Mouse (Mus musculus): ENCODE data around the gene Kif23.

DNA sequence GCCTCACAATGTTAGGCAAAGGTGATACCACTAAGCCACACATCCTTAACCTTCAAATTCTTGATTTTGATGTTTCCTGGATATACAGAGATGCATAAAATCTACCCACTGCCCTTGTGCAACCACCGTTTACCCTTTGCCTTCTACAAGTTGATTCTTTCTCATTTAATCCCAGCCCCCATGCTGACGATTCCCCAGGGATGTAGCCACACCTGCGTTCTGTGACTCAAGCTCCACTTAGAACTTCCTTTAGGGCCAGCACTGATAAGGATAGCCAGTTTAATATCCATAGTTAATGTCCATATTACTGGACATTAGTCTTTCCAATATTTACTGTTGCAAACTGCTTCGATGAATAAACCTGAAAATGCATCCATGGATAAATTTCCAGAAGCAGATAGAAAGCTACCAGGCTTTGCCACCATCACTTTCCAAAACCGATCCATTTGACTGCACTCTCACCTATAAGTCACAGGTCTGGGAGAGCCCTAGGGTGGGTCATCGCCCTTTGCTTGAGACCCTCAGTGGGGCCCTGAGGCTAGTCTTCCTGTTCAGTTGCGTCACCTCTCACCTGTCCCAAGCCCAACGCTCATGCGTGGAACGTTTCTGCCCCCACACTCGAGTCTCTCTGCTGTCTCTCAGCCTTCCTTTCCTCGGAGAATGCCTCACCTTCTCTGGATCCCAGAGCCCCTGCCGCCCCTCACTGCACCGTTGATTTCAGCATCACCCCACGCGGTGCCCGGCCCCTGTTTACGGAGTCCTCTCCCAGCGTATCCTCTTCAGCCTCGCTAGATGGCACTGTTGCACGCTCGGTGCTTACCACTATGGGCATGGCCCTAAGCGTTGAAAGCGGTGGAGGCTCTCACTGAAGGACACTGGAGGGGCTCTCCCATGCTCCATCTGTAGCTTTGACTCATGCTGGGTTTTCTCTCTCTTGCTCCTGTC lies 1.1 kb upstream of the Kif23 start:
- TF ChIP-seq POLR2A (IDR thresholded peaks at IDR 0.05; ENCODE audit: insufficient read length, low read depth) (peak; percentile 22), POLR2AphosphoS2 (IDR thresholded peaks at IDR 0.05; ENCODE audit: insufficient read length, low read depth) (no peak), MAX (IDR thresholded peaks at IDR 0.05; ENCODE audit: low read depth) (no peak), E2F4 (IDR thresholded peaks at IDR 0.05; ENCODE audit: insufficient read depth) (no peak), MYOG (IDR thresholded peaks at IDR 0.05; ENCODE audit: control insufficient read depth in 1 of 3, insufficient read depth in 1 of 3, insufficient read length in 2 of 3, low read depth in 2 of 3) (no peak)

Data from myocyte (in vitro differentiated cells).